Mouse (Mus musculus) frontal cortex, adult (tissue): ENCODE results near the gene Stx5a.

Experiments
- ATAC-seq: cut with Nextera tagmentation; 2 replicates; pipeline ENCODE4 v1.9.2; 2017; ENCODE audit warnings: mild to moderate bottlenecking, moderate library complexity, mixed read lengths; ENCODE audit not compliant: low TSS enrichment

The Stx5a gene

GRCm38 (mm10) chr19:8741243-8741869, at the start of gene Stx5a:
Gene Stx5a (plus strand): TSS chr19:8741413.
- ATAC-seq: peak; percentile 98

- peak; percentile 64 for ATAC-seq
Measured at GRCm38 (mm10) chr19:8691871-8692539, 49.2 kb upstream of the Stx5a start.

- ATAC-seq: no peak
Measured at GRCm38 (mm10) chr19:8692740-8693139, 48.5 kb upstream of the Stx5a start.

- no peak for ATAC-seq
Measured at GRCm38 (mm10) chr19:8695330-8695729, 45.9 kb upstream of the Stx5a start.

GRCm38 (mm10) chr19:8699652-8700051, 41.6 kb upstream of the Stx5a start:
- no peak for ATAC-seq

GRCm38 (mm10) chr19:8702458-8702857, 38.8 kb upstream of the Stx5a start:
- no peak for ATAC-seq

- ATAC-seq: no peak
Measured at GRCm38 (mm10) chr19:8703571-8703970, 37.6 kb upstream of the Stx5a start.

- no peak for ATAC-seq
Measured at GRCm38 (mm10) chr19:8705026-8705708, 36.0 kb upstream of the Stx5a start.

- ATAC-seq: no peak
Measured at GRCm38 (mm10) chr19:8706132-8706667, 35.0 kb upstream of the Stx5a start.

GRCm38 (mm10) chr19:8706930-8707329, 34.3 kb upstream of the Stx5a start:
- no peak for ATAC-seq

GRCm38 (mm10) chr19:8708954-8709353, 32.3 kb upstream of the Stx5a start:
- ATAC-seq: no peak

- no peak for ATAC-seq
Measured at GRCm38 (mm10) chr19:8710057-8710456, 31.2 kb upstream of the Stx5a start.

- no peak for ATAC-seq
Measured at GRCm38 (mm10) chr19:8711506-8711905, 29.7 kb upstream of the Stx5a start.

- ATAC-seq: no peak
Measured at GRCm38 (mm10) chr19:8711949-8712869, 29.0 kb upstream of the Stx5a start.

GRCm38 (mm10) chr19:8712870-8713305, 28.3 kb upstream of the Stx5a start:
- ATAC-seq: peak; percentile 24; the same call in 1 of the 2 replicates

GRCm38 (mm10) chr19:8713306-8713996, 27.8 kb upstream of the Stx5a start:
- ATAC-seq: peak; percentile 78

- no peak for ATAC-seq
Measured at GRCm38 (mm10) chr19:8713997-8714652, 27.1 kb upstream of the Stx5a start.

GRCm38 (mm10) chr19:8714653-8715481, 26.3 kb upstream of the Stx5a start:
- no peak for ATAC-seq
